Mouse (Mus musculus) intestine, embryonic 16.5 days (tissue): ENCODE results near the gene Slc39a1. TPM values are rescaled to one million over a fixed set of nuclear protein-coding genes. Genes with fewer than 3 reads are reported as not detected.
"Not testable (repeated sequence)": the region's sequence is repeated elsewhere in the genome, so short reads cannot be mapped to it uniquely, and the experiment has no call there.

Source experiments
- ATAC-seq: fragments of 200-750 bp; cut with Nextera tagmentation; 2 replicates; pipeline ENCODE4 v1.8.0; 2017; ENCODE audit warnings: moderate TSS enrichment, moderate library complexity
- H3K27ac ChIP-seq: fragments of 300-500 bp; sonication (generic); 2 replicates; pipeline ENCODE4 v1.5.1; 2014; ENCODE audit warnings: mild to moderate bottlenecking, low read length
- H3K27me3 ChIP-seq: fragments of 300-500 bp; sonication (generic); replicated peaks from 2 replicates; pipeline ENCODE4 v1.6.1; 2014; ENCODE audit warnings: low read length, control low read depth, mixed read lengths; ENCODE audit not compliant: control insufficient read depth, insufficient read depth
- H3K36me3 ChIP-seq: fragments of 300-500 bp; sonication (generic); 2 replicates; pipeline ENCODE4 v1.6.1; 2014; ENCODE audit warnings: low read length, control low read depth; ENCODE audit not compliant: control insufficient read depth, insufficient read depth
- H3K4me1 ChIP-seq: fragments of 300-500 bp; sonication (generic); 2 replicates; pipeline ENCODE4 v1.6.1; 2014; ENCODE audit warnings: low read length, control low read depth, mixed read lengths; ENCODE audit not compliant: control insufficient read depth, insufficient read depth
- H3K4me2 ChIP-seq: fragments of 300-500 bp; sonication (generic); 2 replicates; pipeline ENCODE4 v1.6.1; 2014; ENCODE audit warnings: low read depth, low read length, control low read depth
- H3K4me3 ChIP-seq: fragments of 300-500 bp; sonication (generic); 2 replicates; pipeline ENCODE4 v1.5.1; 2014; ENCODE audit warnings: mild to moderate bottlenecking, low read length
- H3K9ac ChIP-seq: fragments of 300-500 bp; sonication (generic); 2 replicates; pipeline ENCODE4 v1.6.1; 2014; ENCODE audit warnings: low read depth, low read length
- H3K9me3 ChIP-seq: fragments of 300-500 bp; sonication (generic); 2 replicates; pipeline ENCODE4 v1.6.1; 2016; ENCODE audit warnings: low read length, control low read depth; ENCODE audit not compliant: control insufficient read depth
- WGBS: fragments of 180-500 bp; shearing (Covaris S2); extraction: QIAGEN DNeasy Blood & Tissue Kit; methylation state at CpG from one replicate; pipeline ENCODE4 v1.1.7; 2014; 5-methylcytosine and 5-hydroxymethylcytosine counted together
- polyA plus RNA-seq: library from polyadenylated mRNA; unstranded; fragments of >200 nt; fragmentation: Nextera tagmentation; extraction: Ambion mirVana; gene quantifications from 2 replicates; pipeline ENCODE4 v1.2.1, GENCODE M21; 2015

Gene Slc39a1
- polyA plus RNA-seq, 1 experiment from 2014 or later = 94.5 TPM

- Histone ChIP-seq H3K27ac (no peak overlapping the region), H3K9me3 (no peaks in the 10 kb centered on the region), H3K36me3 (peaks cover 3% of the 10 kb centered on the region; the same call in 1 of the 2 replicates), H3K9ac (no peak overlapping the region), H3K27me3 (no peaks in the 10 kb centered on the region), H3K4me2 (no peak overlapping the region), H3K4me3 (no peak overlapping the region), H3K4me1 (no peaks in the 10 kb centered on the region)
- 99% methylated on average over 2 of the region's 2 CpGs for WGBS
- ATAC-seq = no peak
Measured at GRCm38 (mm10) chr3:90284150-90284549, 36.2 kb downstream of the Slc39a1 start.

DNA sequence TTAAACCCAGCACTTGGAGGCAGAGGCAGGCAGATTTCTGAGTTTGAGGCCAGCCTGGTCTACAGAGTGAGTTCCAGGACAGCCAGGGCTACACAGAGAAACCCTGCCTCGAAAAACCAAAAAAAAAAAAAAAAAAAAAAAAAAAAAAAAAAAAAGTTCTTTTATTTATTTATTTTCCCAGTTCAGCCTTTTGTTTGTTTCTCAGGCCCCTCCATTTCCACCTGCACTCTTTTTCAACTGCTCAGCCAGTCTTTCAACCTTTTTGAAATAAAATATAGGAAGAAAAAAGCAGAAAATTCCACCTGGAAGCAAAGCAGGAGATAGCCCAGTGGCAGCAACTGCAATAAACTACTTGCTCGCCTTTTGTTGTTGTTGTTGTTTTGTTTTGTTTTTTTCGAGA is 41.4 kb downstream of the Slc39a1 start:
- 56% methylated on average over 2 of the region's 3 CpGs for WGBS
- not testable (repeated sequence) for H3K4me2 ChIP-seq, H3K9ac ChIP-seq, ATAC-seq, H3K27me3 ChIP-seq, H3K36me3 ChIP-seq, H3K27ac ChIP-seq, H3K9me3 ChIP-seq, H3K4me1 ChIP-seq, H3K4me3 ChIP-seq

- Histone ChIP-seq H3K4me2 (no peak overlapping the region), H3K4me1 (peaks cover 10% of the 10 kb centered on the region), H3K9me3 (no peaks in the 10 kb centered on the region), H3K9ac (no peak overlapping the region), H3K27ac (no peak overlapping the region), H3K27me3 (no peaks in the 10 kb centered on the region), H3K4me3 (no peak overlapping the region), H3K36me3 (no peaks in the 10 kb centered on the region)
- ATAC-seq = no peak
- WGBS = 96% methylated on average over 1 of the region's 1 CpGs
Measured at GRCm38 (mm10) chr3:90290602-90291001, 42.6 kb downstream of the Slc39a1 start.

GRCm38 (mm10) chr3:90291982-90292344 is 44.0 kb downstream of the Slc39a1 start:
- Histone ChIP-seq H3K4me2 (peak overlapping the region; percentile 61), H3K27ac (peak overlapping the region; percentile 98; the same call in 1 of the 2 replicates), H3K4me3 (peak overlapping the region; percentile 59), H3K9ac (peak overlapping the region; percentile 77), H3K27me3 (no peaks in the 10 kb centered on the region), H3K36me3 (no peaks in the 10 kb centered on the region), H3K9me3 (no peaks in the 10 kb centered on the region), H3K4me1 (peaks cover 10% of the 10 kb centered on the region)
- no peak for ATAC-seq
- WGBS = 28% methylated on average over 2 of the region's 2 CpGs

GRCm38 (mm10) chr3:90292345-90293275 is 44.6 kb downstream of the Slc39a1 start, which contains the start of gene Gatad2b:
Gene Gatad2b (plus strand): TSS chr3:90293178.
- Histone ChIP-seq H3K36me3 (no peaks in the 10 kb centered on the region), H3K27me3 (no peaks in the 10 kb centered on the region), H3K4me3 (peak within 1 kb of the TSS; percentile 86), H3K27ac (peak within 1 kb of the TSS; percentile 98), H3K4me2 (peak within 1 kb of the TSS; percentile 83), H3K9me3 (no peaks in the 10 kb centered on the region), H3K4me1 (peaks cover 10% of the 10 kb centered on the region), H3K9ac (peak within 1 kb of the TSS; percentile 89)
- WGBS = under 1% methylated on average over 36 of the region's 47 CpGs
- peak; percentile 98 for ATAC-seq

DNA sequence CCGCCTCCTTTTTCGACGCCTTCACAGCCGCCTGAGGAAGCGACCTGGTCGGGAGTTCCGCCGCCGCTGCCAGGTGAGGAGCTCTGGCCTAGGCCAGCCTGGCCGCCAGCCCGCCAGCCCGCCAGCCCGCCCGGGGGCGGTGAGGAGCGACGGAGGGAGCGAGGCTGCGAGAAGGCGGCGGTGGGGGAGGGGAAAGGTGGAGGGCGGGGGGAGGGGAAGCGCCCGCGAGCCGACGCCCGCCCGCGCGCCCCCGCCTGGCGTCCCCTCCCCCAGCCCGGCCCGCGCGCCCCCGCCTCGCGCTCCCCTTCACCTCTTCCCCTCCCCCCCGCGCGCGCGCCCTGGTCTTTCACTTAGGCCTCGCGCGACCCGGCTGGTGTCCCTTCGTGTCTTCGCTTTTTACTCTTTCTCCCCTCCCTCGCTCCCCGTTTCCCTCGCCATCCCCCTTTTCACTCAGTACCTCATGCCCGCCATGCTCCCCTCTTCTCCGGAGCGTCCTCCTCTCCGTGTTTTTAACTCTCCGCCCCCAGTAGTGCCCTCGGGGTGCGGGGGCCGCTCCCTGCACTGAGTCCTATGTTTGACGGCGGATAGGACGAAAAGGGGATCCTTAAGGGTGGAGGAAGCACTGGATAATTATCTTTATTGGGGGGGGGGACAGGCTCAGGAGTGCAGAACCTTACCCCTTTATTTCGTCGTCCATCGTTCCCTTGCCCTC is 45.5 kb downstream of the Slc39a1 start:
- H3K27me3 ChIP-seq = no peaks in the 10 kb centered on the region
- peak; percentile 43 for ATAC-seq
- no peaks in the 10 kb centered on the region for H3K9me3 ChIP-seq
- peak overlapping the region; percentile 89 for H3K9ac ChIP-seq
- H3K36me3 ChIP-seq = no peaks in the 10 kb centered on the region
- peaks cover 10% of the 10 kb centered on the region for H3K4me1 ChIP-seq
- H3K4me2 ChIP-seq = peak overlapping the region; percentile 83
- WGBS = under 1% methylated on average over 45 of the region's 68 CpGs
- H3K4me3 ChIP-seq = peak overlapping the region; percentile 86
- peak overlapping the region; percentile 96 for H3K27ac ChIP-seq

GRCm38 (mm10) chr3:90294064-90294440 is 46.1 kb downstream of the Slc39a1 start:
- Histone ChIP-seq H3K27me3 (no peaks in the 10 kb centered on the region), H3K27ac (peak overlapping the region; percentile 96), H3K4me1 (peaks cover 10% of the 10 kb centered on the region), H3K4me3 (peak overlapping the region; percentile 86), H3K9me3 (no peaks in the 10 kb centered on the region), H3K36me3 (no peaks in the 10 kb centered on the region), H3K4me2 (peak overlapping the region; percentile 83), H3K9ac (peak overlapping the region; percentile 89)
- ATAC-seq = no peak
- WGBS = 2% methylated on average over 11 of the region's 11 CpGs

DNA sequence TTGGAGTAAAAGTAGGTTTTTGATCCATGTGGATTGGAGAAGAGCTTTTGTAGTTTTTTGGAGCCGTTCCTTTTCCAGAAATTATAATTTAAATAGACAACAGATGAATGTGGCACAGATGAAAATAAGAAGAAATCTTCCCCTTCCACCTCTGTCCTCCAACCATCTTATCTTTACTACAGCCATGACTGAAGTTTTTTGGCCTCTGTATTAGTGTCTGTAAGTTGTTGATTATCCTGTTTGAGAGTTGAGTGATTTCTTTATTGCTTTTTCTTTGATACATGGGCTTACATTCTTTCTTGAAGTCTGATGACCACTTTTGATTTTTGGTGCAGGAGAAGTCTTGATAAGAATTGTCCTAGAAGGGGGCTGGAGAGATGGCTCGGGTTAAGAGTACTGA is 46.7 kb downstream of the Slc39a1 start:
- Histone ChIP-seq H3K4me2 (peak overlapping the region; percentile 83), H3K27ac (no peak overlapping the region), H3K4me3 (peak overlapping the region; percentile 86), H3K4me1 (peaks cover 10% of the 10 kb centered on the region), H3K9ac (no peak overlapping the region), H3K27me3 (no peaks in the 10 kb centered on the region), H3K36me3 (no peaks in the 10 kb centered on the region), H3K9me3 (no peaks in the 10 kb centered on the region)
- no peak for ATAC-seq
- 53% methylated on average over 2 of the region's 2 CpGs for WGBS
